Mouse (Mus musculus) ES-CJ7 (cell line): Measurements from ENCODE around the gene Gm29427.

Source experiments
- DNase-seq: peaks from one replicate; pipeline ENCODE4 v3.0.0; 2011; ENCODE audit warnings: low read depth, low spot score

Gm29427 gene

DNA sequence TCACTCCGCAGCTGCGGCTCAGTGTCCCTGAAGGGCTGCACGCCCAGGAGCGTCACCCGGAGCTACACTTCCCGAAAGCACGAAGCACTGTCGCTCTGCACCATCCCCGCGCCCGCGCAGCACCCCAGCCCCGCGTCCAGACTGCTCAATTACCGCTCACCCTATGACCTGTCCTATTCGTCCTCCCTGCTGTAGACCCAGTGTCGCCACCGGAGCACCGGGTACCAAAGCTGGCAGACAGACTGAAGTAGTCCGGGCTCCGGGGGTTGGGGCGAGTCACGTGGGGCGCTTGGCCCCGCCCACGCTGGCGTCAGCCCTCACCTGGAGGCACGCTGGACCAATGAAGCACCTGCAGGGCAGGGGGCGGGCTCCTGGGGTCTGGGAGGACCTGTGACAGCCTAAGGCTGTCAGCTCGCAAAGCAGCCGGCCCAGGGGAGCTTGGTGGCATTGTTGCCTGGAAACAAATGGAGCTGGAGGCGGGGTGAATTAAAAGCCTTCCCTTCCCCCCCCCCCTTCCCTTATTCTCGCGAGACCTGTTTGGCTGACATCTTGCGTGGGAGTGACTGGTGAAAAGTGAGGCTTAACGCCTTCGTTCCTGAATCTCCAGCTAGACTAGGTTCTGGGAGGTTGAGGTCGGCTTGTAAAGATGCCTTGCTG is at the start of gene Gm29427:
Gene Gm29427 (minus strand): TSS at position 239 of the 657 bp plus-strand sequence.
- peak; percentile 99 for DNase-seq

DNA sequence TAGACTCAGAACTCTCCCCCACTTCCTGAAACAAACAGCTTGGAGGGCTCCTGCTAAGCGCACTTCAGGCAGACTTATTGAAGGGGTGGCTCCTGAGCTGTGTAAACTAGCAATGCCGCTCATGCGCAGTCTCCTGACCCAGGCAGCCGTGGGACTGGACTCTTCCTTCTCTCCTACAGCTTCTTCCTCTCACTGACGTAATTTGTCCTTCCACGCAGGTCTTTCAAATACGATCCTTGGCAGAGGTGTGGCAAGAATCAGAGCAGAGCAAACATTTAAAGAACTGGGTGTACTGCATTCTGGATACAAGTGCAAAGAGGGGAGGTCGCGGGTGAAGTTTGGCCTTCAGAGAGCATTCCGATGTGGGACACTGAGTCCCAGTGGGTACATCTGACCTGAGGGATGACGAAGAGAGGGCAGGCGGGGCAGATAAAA is 48.4 kb upstream of the Gm29427 start:
- no peak for DNase-seq

- DNase-seq = no peak
Observed at GRCm38 (mm10) chr1:130762045-130762760, 46.6 kb upstream of the Gm29427 start.

DNA sequence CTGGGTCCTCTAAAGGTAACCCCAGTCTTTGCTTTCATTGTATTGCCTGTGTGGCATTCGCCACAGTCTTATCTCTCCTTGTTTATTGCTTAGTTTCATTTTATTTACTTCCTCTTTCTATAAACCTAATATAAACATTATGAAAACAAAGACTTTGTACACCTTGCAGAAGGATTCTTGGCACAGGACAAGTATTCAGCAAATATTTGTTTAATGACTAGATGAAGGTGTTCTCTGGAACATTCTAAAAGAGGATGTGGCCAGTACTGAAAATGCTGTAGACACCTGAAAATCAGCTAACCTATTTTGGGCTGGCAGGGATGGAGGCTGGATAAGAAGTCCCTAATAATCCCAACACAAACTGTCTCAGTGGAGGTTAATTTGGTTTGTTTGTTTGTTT is 46.0 kb upstream of the Gm29427 start:
- DNase-seq = no peak

DNA sequence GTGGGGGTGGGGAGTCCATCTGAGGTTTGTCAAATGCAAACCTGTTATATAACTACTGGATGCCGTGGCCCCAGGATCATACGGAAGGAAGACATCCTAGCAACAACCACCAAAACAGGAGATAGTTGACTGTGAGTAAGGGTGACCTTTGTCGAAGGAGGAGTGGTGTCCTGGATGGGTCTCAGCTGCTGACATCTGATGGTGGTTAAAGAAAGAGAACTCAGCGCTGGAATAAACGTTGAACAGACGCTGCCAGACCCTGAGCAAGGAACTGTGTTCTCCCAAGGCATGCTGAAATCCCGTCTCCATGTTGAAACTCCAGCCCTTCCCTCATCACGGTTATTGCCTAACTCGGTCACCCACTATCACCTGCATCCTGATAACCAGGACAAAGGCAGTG is 44.1 kb upstream of the Gm29427 start:
- DNase-seq = no peak

- DNase-seq = no peak
Observed at GRCm38 (mm10) chr1:130746819-130747218, 31.2 kb upstream of the Gm29427 start.

GRCm38 (mm10) chr1:130745591-130745990 is 30.0 kb upstream of the Gm29427 start:
- peak; percentile 26 for DNase-seq

DNA sequence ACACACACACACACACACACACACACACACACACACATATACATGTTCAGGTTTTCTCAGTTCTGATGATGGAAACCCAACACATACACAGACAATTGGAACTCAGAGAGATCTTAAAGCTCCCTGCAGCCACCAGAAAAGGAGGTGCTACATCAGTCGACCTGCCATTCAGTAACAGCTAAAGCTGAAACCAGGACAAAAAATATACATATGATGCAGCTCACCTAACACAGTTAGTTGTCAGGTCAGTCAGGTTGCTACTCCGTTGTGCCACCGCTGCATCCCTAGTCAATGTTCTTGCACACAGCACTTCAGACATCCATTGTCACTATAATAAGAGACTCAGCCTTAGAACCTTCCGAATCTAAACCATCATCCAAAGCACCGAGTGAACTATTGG is 29.4 kb upstream of the Gm29427 start:
- DNase-seq = no peak

- no peak for DNase-seq
Observed at GRCm38 (mm10) chr1:130744217-130744616, 28.6 kb upstream of the Gm29427 start.

- no peak for DNase-seq
Observed at GRCm38 (mm10) chr1:130743775-130744174, 28.2 kb upstream of the Gm29427 start.

DNA sequence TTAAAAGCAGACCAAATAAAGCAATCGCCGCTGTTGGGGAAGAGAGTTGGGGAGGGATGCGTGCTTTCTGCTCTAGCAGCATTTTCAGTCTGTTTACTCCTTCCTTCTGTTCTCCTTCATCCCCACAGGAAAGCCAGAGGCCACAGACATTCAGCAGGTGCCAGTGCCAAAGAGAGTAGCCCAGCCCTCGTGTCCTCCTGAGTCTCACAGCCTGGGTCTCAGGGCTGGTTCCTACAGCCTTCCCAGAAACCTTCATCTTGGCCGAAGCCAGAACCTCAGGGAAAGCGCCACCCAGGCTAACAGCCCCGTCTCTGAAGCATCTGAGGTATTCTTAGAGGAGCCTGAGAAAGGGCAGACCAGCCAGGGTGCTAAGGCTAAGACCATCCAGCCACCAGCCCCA is 26.6 kb upstream of the Gm29427 start:
- no peak for DNase-seq

- no peak for DNase-seq
Observed at GRCm38 (mm10) chr1:130740781-130741720, 25.5 kb upstream of the Gm29427 start.

GRCm38 (mm10) chr1:130740227-130740648 is 24.6 kb upstream of the Gm29427 start:
- no peak for DNase-seq

- no peak for DNase-seq
Observed at GRCm38 (mm10) chr1:130739636-130740035, 24.0 kb upstream of the Gm29427 start.

GRCm38 (mm10) chr1:130738551-130739106 is 23.0 kb upstream of the Gm29427 start:
- DNase-seq = no peak

- no peak for DNase-seq
Observed at GRCm38 (mm10) chr1:130737916-130738315, 22.3 kb upstream of the Gm29427 start.

GRCm38 (mm10) chr1:130737411-130737881 is 21.8 kb upstream of the Gm29427 start:
- peak; percentile 83 for DNase-seq

DNA sequence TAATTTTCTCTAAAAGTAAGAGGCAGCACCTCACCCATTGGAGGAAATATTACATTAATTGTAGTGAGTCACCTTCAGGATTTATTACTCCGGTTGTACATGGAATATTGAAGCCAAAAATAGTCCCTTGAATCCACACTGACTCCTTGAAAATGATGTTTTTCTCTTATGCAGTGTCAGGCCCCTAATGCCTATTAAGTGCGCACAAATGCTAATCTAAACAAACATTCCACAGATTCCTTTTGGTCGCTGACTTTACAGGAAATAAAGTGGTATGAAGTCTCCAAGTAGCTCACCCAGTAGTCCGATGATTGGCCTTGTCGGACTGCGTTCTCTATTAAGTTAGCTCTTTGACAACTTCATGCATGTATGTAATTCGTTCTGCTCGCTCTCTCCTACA is 19.3 kb upstream of the Gm29427 start:
- DNase-seq = no peak

GRCm38 (mm10) chr1:130734452-130734851 is 18.9 kb upstream of the Gm29427 start:
- no peak for DNase-seq

DNA sequence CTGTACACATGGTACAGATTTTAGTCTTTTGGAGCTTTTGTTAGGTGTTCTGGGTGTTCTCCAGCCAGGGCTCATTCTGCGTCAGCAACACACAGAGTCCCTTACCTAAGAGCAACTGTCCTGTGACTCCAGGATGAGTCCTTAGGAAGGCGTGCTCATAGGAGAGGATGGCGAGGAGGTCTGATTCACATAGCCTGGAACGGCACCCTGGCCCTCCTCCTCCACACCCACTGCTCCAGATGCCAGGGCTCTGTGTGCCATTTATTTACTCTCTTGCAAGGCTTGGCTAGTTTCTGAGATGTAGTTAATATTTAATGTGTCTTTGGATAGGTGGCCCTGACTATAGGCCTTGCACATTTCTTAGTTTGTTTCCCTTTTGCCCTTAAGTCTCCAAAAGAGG is 18.1 kb upstream of the Gm29427 start:
- no peak for DNase-seq
